Mouse (Mus musculus) lung, adult 2 months (tissue): ENCODE data around the gene Rpl21.

ENCODE experiments used
- CTCF ChIP-seq: fragments of 200-500 bp; IDR thresholded peaks from 2 replicates; pipeline ENCODE4 v1.5.1; 2011; ENCODE audit warnings: mild to moderate bottlenecking, low read length, control low read depth; ENCODE audit not compliant: insufficient read depth
- POLR2A ChIP-seq: fragments of 200-500 bp; IDR thresholded peaks from 2 replicates; pipeline ENCODE4 v1.6.1; 2011; ENCODE audit warnings: low read depth, mild to moderate bottlenecking, control low read depth, low read length, borderline replicate concordance; ENCODE audit errors: extremely low read depth

- TF ChIP-seq CTCF, result no peak
- TF ChIP-seq POLR2A, result no peak
Observed at GRCm38 (mm10) chr5:146817583-146817982, 15.1 kb upstream of the Rpl21 start.
